Mouse (Mus musculus) adrenal gland, postnatal 14 days (tissue): ENCODE results near the gene Acot6. TPM values are rescaled to one million over a fixed set of nuclear protein-coding genes. Genes with fewer than 3 reads are reported as not detected.
"Not testable (repeated sequence)": the region's sequence is repeated elsewhere in the genome, so short reads cannot be mapped to it uniquely, and the experiment has no call there.

Source experiments
- DNase-seq: peaks from one replicate; pipeline ENCODE4 v3.0.0; 2021; ENCODE audit warnings: mixed read lengths
- long read RNA-seq, 2 experiments: library from polyadenylated mRNA; stranded (forward); transcript quantifications; one replicate each; pipeline ENCODE4 v2.0.0; 2021
- total RNA-seq: library from RNA; stranded (reverse); gene quantifications from 2 replicates; pipeline ENCODE4 v1.2.3, GENCODE M21; 2021

Acot6 gene
- total RNA-seq, result 4.7 and 5.5 TPM in 2 replicates
- long read RNA-seq, experiment 1, partial matches to known transcripts, result 0 of 1 reads
- long read RNA-seq, experiment 1, other reads (novel, unspliced or antisense), result 0 of 1 reads
- long read RNA-seq, experiment 2, partial matches to known transcripts, result 0 of 1 reads
- long read RNA-seq, experiment 2, other reads (novel, unspliced or antisense), result 1 of 1 reads

GRCm38 (mm10) chr12:84100604-84101492 is at the start of gene Acot6:
Acot6 (plus strand) TSS chr12:84100654.
- DNase-seq, result peak; percentile 61

- not testable (repeated sequence) for DNase-seq
Observed at GRCm38 (mm10) chr12:84050744-84051143, 49.7 kb upstream of the Acot6 start.

GRCm38 (mm10) chr12:84051937-84052474 is 48.4 kb upstream of the Acot6 start, which contains the start of gene Acot3:
Acot3 (plus strand) TSS chr12:84052144.
- no peak for DNase-seq

GRCm38 (mm10) chr12:84052609-84053008 is 47.8 kb upstream of the Acot6 start:
- DNase-seq, result peak; percentile 17

- DNase-seq, result peak; percentile 28
Observed at GRCm38 (mm10) chr12:84053173-84053572, 47.3 kb upstream of the Acot6 start.

- DNase-seq, result peak; percentile 43
Observed at GRCm38 (mm10) chr12:84053679-84054391, 46.6 kb upstream of the Acot6 start.

GRCm38 (mm10) chr12:84060946-84061345 is 39.5 kb upstream of the Acot6 start:
- peak; percentile 25 for DNase-seq

GRCm38 (mm10) chr12:84062336-84062735 is 38.1 kb upstream of the Acot6 start:
- DNase-seq, result no peak

- peak; percentile 45 for DNase-seq
Observed at GRCm38 (mm10) chr12:84063228-84063627, 37.2 kb upstream of the Acot6 start.

GRCm38 (mm10) chr12:84063833-84064232 is 36.6 kb upstream of the Acot6 start:
- DNase-seq, result no peak

GRCm38 (mm10) chr12:84064621-84065020 is 35.8 kb upstream of the Acot6 start:
- no peak for DNase-seq

GRCm38 (mm10) chr12:84067752-84068151 is 32.7 kb upstream of the Acot6 start:
- no peak for DNase-seq

- no peak for DNase-seq
Observed at GRCm38 (mm10) chr12:84068296-84068695, 32.2 kb upstream of the Acot6 start.

GRCm38 (mm10) chr12:84068986-84069385 is 31.5 kb upstream of the Acot6 start, which contains the start of gene Acot5:
Acot5 (plus strand) TSS chr12:84069325.
- DNase-seq, result peak; percentile 12

- DNase-seq, result peak; percentile 74
Observed at GRCm38 (mm10) chr12:84069582-84069981, 30.9 kb upstream of the Acot6 start.

- no peak for DNase-seq
Observed at GRCm38 (mm10) chr12:84071696-84072095, 28.8 kb upstream of the Acot6 start.

GRCm38 (mm10) chr12:84077371-84077990 is 23.0 kb upstream of the Acot6 start:
- no peak for DNase-seq

GRCm38 (mm10) chr12:84083842-84084241 is 16.6 kb upstream of the Acot6 start:
- DNase-seq, result no peak

GRCm38 (mm10) chr12:84084581-84084980 is 15.9 kb upstream of the Acot6 start:
- DNase-seq, result no peak

- DNase-seq, result not testable (repeated sequence)
Observed at GRCm38 (mm10) chr12:84094666-84095065, 5.8 kb upstream of the Acot6 start.

GRCm38 (mm10) chr12:84099605-84100004 is 849 bp upstream of the Acot6 start:
- no peak for DNase-seq

- DNase-seq, result peak; percentile 28
Observed at GRCm38 (mm10) chr12:84100071-84100470, 383 bp upstream of the Acot6 start.
